Mouse (Mus musculus) intestine, embryonic 16.5 days (tissue): ENCODE measurements at regions not wholly inside any gene's neighbourhood (a gene's known extent, or its start where the extent isn't known, plus 50 kb on each side); places are given as distances from the start of the nearest gene placed in this dataset.

Experiments
- ATAC-seq: fragments of 200-750 bp; cut with Nextera tagmentation; 2 replicates; pipeline ENCODE4 v1.8.0; 2017; ENCODE audit warnings: moderate TSS enrichment, moderate library complexity
- H3K27ac ChIP-seq: fragments of 300-500 bp; sonication (generic); 2 replicates; pipeline ENCODE4 v1.5.1; 2014; ENCODE audit warnings: mild to moderate bottlenecking, low read length
- H3K27me3 ChIP-seq: fragments of 300-500 bp; sonication (generic); replicated peaks from 2 replicates; pipeline ENCODE4 v1.6.1; 2014; ENCODE audit warnings: low read length, control low read depth, mixed read lengths; ENCODE audit not compliant: control insufficient read depth, insufficient read depth
- H3K36me3 ChIP-seq: fragments of 300-500 bp; sonication (generic); 2 replicates; pipeline ENCODE4 v1.6.1; 2014; ENCODE audit warnings: low read length, control low read depth; ENCODE audit not compliant: control insufficient read depth, insufficient read depth
- H3K4me1 ChIP-seq: fragments of 300-500 bp; sonication (generic); 2 replicates; pipeline ENCODE4 v1.6.1; 2014; ENCODE audit warnings: low read length, control low read depth, mixed read lengths; ENCODE audit not compliant: control insufficient read depth, insufficient read depth
- H3K4me2 ChIP-seq: fragments of 300-500 bp; sonication (generic); 2 replicates; pipeline ENCODE4 v1.6.1; 2014; ENCODE audit warnings: low read depth, low read length, control low read depth
- H3K4me3 ChIP-seq: fragments of 300-500 bp; sonication (generic); 2 replicates; pipeline ENCODE4 v1.5.1; 2014; ENCODE audit warnings: mild to moderate bottlenecking, low read length
- H3K9ac ChIP-seq: fragments of 300-500 bp; sonication (generic); 2 replicates; pipeline ENCODE4 v1.6.1; 2014; ENCODE audit warnings: low read depth, low read length
- H3K9me3 ChIP-seq: fragments of 300-500 bp; sonication (generic); 2 replicates; pipeline ENCODE4 v1.6.1; 2016; ENCODE audit warnings: low read length, control low read depth; ENCODE audit not compliant: control insufficient read depth
- WGBS: fragments of 180-500 bp; shearing (Covaris S2); extraction: QIAGEN DNeasy Blood & Tissue Kit; methylation state at CpG from one replicate; pipeline ENCODE4 v1.1.7; 2014; 5-methylcytosine and 5-hydroxymethylcytosine counted together

DNA sequence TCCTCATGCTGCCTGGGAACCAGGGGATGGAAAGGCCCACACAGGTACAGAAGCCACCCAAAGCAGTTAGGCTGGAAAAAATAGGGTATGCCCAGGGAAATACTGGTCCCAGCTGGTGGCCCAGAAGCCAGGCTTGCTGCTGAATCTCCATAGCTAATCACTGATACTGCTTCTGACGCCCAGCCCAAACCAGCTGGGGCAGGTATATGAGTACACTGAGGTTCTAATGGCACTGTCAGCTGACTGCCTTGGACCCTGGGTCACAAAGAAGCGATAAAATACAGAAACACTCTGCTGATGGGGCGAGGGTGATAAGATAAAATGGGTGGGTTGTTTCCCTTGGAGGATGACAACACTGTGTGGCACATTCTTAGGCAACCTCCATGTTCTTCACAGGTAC, 133.4 kb downstream of the Psmg1 start:
- no peaks in the 10 kb centered on the region for H3K9me3 ChIP-seq
- peak; percentile 75 for ATAC-seq
- WGBS, result 64% methylated on average over 3 of the region's 3 CpGs
- peaks cover 4% of the 10 kb centered on the region; the same call in 1 of the 2 replicates for H3K4me1 ChIP-seq
- no peak overlapping the region for H3K9ac ChIP-seq
- peak overlapping the region; percentile 63 for H3K27ac ChIP-seq
- no peak overlapping the region for H3K4me3 ChIP-seq
- H3K36me3 ChIP-seq, result no peaks in the 10 kb centered on the region
- no peaks in the 10 kb centered on the region for H3K27me3 ChIP-seq
- H3K4me2 ChIP-seq, result no peak overlapping the region

DNA sequence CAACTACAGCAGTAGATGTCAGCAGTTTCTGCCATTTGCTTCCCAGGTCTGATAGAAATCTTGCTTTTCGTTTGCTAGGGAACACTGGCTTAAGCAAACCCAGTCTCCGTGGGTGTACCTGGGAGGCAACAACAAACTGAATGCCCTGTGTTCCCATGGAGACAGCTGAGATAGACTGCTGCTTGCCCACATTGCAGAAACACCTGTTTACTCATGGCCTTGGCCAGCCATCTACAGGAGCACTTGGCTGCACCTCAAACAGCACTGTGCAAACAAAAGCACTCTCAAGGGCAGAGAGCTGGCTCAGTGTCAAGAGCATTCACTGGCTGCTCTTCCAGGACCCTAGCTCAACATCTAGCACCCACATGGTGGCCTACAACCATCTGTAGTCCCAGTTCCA, 135.5 kb downstream of the Psmg1 start:
- no peak overlapping the region for H3K27ac ChIP-seq
- H3K4me2 ChIP-seq, result no peak overlapping the region
- no peaks in the 10 kb centered on the region for H3K9me3 ChIP-seq
- no peak overlapping the region for H3K9ac ChIP-seq
- 45% methylated on average over 2 of the region's 2 CpGs for WGBS
- no peaks in the 10 kb centered on the region for H3K36me3 ChIP-seq
- H3K27me3 ChIP-seq, result no peaks in the 10 kb centered on the region
- H3K4me3 ChIP-seq, result no peak overlapping the region
- ATAC-seq, result peak; percentile 86
- H3K4me1 ChIP-seq, result no peaks in the 10 kb centered on the region

DNA sequence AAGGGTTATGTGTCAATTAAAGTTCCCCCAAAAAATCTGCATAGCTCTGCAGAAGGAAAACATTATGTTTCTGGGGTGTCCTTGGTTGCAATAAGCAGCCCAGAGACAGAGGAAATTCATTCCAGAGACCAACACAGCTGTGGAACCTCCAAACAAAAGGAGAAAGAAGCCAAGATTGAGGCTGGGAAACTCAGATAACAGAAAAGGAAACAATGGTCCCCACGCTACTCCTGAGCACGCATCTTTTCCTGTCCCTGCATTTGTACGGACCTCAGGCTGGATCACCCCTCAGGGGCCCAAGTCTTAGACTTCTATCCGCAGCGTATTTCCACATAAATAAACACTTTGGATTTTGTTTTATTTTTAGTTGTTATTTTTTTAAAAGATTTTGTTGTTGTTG, 138.9 kb downstream of the Psmg1 start:
- Histone ChIP-seq H3K9ac (no peak overlapping the region), H3K4me2 (no peak overlapping the region), H3K4me1 (peaks cover 17% of the 10 kb centered on the region), H3K36me3 (no peaks in the 10 kb centered on the region), H3K27me3 (no peaks in the 10 kb centered on the region), H3K4me3 (no peak overlapping the region), H3K9me3 (no peaks in the 10 kb centered on the region), H3K27ac (0 out of 2 replicates have a peak overlapping the region, but pooled peaks have one; percentile 2)
- ATAC-seq, result no peak
- WGBS, result 60% methylated on average over 5 of the region's 5 CpGs

DNA sequence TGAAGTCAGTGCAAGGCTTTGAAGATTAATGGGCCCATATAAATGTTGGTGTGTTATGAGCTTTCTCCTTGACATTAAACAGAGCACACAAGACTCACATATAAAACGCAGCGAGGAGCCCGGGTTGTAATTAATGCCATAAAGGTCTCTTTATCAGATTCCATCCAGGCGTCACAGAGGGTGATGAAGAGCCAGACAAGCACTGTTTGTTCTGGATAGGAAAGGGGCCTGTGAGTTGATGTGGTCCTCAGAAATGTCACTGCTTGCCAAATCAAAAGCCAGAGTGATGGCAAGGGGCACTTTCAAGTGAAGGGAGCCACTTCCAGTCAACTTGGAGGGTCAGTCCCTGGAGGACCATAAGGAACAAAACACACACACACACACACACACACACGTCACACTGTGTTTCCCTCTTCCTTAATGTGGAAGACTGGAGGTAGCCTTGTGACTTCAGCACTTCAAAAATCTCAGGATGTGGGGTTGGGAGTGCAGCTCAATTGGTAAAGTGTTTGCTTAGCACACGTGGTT, 142.1 kb downstream of the Psmg1 start:
- Histone ChIP-seq H3K9me3 (no peaks in the 10 kb centered on the region), H3K27me3 (no peaks in the 10 kb centered on the region), H3K27ac (peak overlapping the region; percentile 57), H3K9ac (no peak overlapping the region), H3K4me2 (no peak overlapping the region), H3K4me3 (no peak overlapping the region), H3K36me3 (no peaks in the 10 kb centered on the region), H3K4me1 (peaks cover 20% of the 10 kb centered on the region)
- ATAC-seq, result 0 out of 2 replicates have a peak, but pooled peaks have one; percentile 9
- WGBS, result 26% methylated on average over 6 of the region's 6 CpGs

DNA sequence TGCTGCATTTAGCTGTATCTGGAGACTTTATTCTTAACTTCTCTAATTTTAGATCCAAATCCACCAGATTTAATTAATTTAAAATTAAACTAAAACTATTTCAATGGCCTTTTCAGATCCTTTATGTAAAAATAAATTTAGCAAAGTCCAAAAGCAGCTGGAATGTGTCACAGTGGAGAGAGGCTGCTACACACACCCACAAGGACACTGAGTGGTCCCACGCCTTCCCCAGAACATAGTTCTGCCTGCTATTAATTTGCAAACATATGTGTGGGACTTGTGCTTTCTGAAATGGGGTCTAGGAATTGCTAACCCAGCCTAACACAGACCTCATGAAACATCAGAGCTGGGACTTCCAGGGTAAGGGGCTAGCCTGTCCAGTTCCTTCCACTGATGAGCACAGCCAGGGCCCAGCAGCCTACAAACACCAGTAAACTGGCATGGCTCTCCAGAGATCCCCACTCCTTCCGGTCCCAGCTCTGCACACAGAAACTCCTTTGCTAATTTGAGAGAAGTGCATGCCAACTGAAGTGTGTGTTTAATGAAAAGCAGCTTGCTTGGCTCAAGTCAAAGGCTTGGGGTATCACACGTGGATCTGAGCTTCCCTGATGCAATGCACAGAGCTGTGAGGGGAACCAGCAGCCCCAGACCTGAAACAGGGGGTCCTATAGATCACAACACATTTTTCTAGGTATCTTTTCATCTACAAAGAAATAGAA, 142.8 kb downstream of the Psmg1 start:
- Histone ChIP-seq H3K27ac (peak overlapping the region; percentile 57), H3K4me1 (peaks cover 20% of the 10 kb centered on the region), H3K36me3 (no peaks in the 10 kb centered on the region), H3K4me2 (no peak overlapping the region), H3K9me3 (no peaks in the 10 kb centered on the region), H3K27me3 (no peaks in the 10 kb centered on the region), H3K9ac (0 out of 2 replicates have a peak overlapping the region, but pooled peaks have one; percentile 20), H3K4me3 (no peak overlapping the region)
- no peak for ATAC-seq
- WGBS, result 41% methylated on average over 3 of the region's 3 CpGs

DNA sequence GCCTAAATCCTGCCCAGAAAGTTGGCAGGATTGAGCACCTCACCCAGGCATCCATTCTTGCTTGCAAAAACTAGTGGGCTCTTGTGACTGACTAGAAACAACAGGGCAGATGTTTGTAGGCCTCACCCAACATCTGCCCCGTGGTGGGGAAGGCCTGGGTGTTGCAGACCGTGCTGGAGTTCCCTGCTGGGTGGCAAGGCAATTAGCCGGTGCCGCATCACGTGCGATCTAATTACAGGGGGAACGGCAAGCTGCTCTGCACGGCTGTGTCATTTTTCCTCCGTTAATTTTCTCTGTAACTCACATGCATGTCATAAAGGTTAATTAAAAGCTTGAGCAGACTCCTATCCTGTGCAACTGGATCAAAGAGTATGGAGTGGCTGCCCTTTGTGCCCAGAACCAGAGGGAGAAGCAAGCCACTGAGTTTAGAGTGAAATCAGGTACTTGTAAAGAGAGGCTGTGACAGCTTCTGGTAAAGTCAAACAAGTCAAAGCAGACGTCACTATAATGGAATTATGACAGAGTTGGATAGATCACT, 143.5 kb downstream of the Ets2 start:
- WGBS, result 47% methylated on average over 10 of the region's 10 CpGs
- Histone ChIP-seq H3K4me3 (no peak overlapping the region), H3K9me3 (no peaks in the 10 kb centered on the region), H3K27me3 (no peaks in the 10 kb centered on the region), H3K36me3 (no peaks in the 10 kb centered on the region), H3K4me2 (no peak overlapping the region), H3K4me1 (peaks cover 20% of the 10 kb centered on the region), H3K9ac (no peak overlapping the region), H3K27ac (peak overlapping the region; percentile 43)
- peak; percentile 80 for ATAC-seq

DNA sequence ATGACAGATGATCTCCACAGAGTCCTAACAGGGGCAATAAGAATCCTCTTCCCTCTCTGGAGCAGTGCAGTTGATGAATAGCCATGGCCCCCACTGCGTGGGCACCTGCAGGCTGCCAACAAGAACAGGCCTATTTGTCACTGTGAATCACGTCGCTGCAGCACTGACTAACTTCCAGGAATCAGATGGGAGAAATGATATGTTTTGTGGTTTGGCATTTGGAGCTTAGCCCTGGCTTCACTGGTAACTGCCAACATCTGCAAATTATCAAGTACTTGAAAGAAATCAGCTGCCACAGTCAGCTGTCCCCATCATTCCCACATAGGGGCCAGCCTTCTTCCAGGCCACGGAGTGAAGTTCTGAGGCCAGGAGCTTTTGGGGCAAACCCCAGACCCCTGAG, 142.8 kb downstream of the Ets2 start:
- H3K27me3 ChIP-seq, result no peaks in the 10 kb centered on the region
- no peak overlapping the region for H3K4me3 ChIP-seq
- 59% methylated on average over 4 of the region's 4 CpGs for WGBS
- no peak overlapping the region for H3K4me2 ChIP-seq
- H3K9ac ChIP-seq, result no peak overlapping the region
- H3K36me3 ChIP-seq, result no peaks in the 10 kb centered on the region
- no peak for ATAC-seq
- no peak overlapping the region for H3K27ac ChIP-seq
- no peaks in the 10 kb centered on the region for H3K9me3 ChIP-seq
- H3K4me1 ChIP-seq, result peaks cover 20% of the 10 kb centered on the region

DNA sequence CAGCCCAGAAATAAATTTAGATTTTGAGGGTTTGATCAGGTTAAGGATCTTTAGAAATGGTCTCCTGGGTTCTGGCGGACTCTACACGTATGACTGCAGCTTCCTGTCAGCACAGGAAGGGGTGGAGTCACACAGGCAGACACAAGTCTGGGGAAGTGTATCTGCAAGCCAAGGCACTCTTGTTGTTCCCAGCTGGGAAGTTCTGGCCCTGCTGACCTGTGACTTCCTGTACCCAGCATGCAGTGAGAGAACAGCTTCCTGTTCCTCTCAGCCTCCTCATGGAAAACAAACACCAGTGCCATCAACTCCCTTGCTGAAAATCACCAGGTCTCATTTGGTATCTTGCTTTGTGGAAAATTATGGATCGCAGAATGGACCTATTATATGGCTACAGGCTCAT, 140.9 kb downstream of the Ets2 start:
- 87% methylated on average over 3 of the region's 3 CpGs for WGBS
- ATAC-seq, result no peak
- no peaks in the 10 kb centered on the region for H3K36me3 ChIP-seq
- peaks cover 3% of the 10 kb centered on the region for H3K4me1 ChIP-seq
- H3K4me2 ChIP-seq, result no peak overlapping the region
- no peak overlapping the region for H3K4me3 ChIP-seq
- H3K27me3 ChIP-seq, result no peaks in the 10 kb centered on the region
- H3K9ac ChIP-seq, result no peak overlapping the region
- no peaks in the 10 kb centered on the region for H3K9me3 ChIP-seq
- no peak overlapping the region for H3K27ac ChIP-seq

DNA sequence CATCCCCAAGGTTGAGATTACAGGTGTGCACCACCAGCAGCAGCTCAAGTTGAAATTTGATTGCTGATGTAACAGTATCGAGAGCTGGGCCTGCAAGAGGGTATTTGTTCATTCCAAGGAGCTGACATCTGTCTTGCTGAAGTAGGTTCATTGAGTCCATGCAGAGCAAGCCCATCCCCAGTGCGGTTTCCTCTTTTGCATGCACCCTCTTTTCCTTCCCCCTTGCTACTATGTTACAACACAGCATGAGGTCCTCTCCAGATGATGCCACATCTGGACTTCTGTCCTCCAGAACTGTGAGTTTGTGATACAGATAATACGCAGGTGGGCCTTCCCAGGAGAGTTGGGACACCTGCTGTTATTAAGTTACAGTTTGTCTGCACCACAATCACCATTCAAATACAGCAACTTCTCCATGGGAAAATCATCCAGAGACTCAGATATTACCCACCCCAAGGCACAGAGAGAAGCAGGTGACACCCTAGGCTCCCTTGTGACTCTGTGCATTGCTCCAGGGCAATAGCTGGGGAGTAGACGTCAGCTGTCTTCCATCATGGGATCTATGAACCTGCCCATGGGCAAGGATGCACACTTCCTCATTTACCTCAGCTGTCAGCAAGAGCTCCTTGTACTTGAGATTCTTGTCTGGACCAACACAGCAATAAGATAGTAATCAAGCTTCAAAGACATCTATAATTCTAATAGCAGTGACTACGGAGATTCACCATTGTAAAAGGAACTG, 137.8 kb downstream of the Ets2 start:
- ATAC-seq, result no peak
- Histone ChIP-seq H3K9ac (no peak overlapping the region), H3K27ac (no peak overlapping the region), H3K4me3 (no peak overlapping the region), H3K4me1 (0 out of 2 replicates have a peak, but pooled peaks cover 2% of the 10 kb centered on the region), H3K27me3 (no peaks in the 10 kb centered on the region), H3K4me2 (no peak overlapping the region), H3K9me3 (no peaks in the 10 kb centered on the region), H3K36me3 (no peaks in the 10 kb centered on the region)
- WGBS, result 81% methylated on average over 5 of the region's 5 CpGs
